Comparison of ENCODE assay signal across 8 mouse cellular contexts in the genomic region with DNA sequence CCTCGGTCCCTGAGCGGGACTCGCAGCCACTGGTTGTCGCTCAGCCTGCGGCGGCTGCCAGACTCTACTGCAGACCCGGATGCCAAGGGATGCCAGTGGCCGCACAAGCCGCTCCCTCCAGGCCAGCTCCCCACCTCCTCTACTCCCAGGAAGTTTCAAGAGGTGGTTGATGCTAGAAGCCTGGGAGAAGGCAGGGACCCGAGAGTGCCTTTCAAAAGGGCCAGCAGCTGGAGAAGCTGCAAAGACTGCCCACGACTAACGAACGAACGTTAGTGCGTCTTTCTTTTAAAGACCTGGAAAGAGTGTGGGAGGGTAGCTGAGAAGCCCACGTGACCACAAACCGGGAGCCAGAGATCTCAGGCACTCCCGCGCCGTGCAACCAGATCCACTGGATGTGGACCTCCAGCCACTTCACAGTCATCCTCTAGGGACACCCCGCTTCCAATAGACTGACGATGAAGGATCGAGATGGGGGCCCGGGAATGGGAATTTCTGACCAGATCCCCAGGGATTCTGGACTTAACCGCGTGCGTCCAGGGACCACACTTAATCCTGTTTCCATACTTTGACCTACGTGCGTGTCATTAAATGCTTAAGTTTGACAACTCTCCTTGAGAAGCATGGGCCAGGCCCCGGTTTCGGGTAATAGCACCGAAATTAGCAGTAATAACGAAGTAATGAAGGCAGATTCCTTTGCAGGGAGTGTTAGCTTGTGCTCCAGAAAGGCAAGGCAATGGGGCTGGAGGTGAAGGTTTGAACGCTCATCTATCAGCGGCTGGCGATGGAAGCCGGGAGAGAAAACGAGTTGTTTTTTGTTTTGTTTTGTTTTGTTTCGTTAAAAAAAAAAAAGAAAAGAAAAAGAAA. TPM values are rescaled to one million over a fixed set of nuclear protein-coding genes. Genes with fewer than 3 reads are reported as not detected.
DNase-seq lines count a peak whose midpoint lies in the region; ATAC-seq and TF ChIP-seq lines count a peak whose summit lies in the region.

Gene Esr2 (minus strand): TSS at position 260 of the 864 bp plus-strand sequence.

- H3K27me3 ChIP-seq in embryonic facial prominence, embryonic 10.5 days (replicated peaks; ENCODE audit: low read depth, poor library complexity, severe bottlenecking): peaks cover 28% of the 10 kb centered on the region
- peaks cover 22% of the 10 kb centered on the region for H3K27me3 ChIP-seq in hindbrain, embryonic 10.5 days (ENCODE audit: insufficient read depth, poor library complexity, severe bottlenecking)
- peaks cover 15% of the 10 kb centered on the region for H3K27me3 ChIP-seq in liver, embryonic 14.5 days (ENCODE audit: control insufficient read depth, insufficient read depth, low read length)
- H3K27me3 ChIP-seq in myocyte (ENCODE audit: control insufficient read depth, insufficient read depth, insufficient read length): no peaks in the 10 kb centered on the region

- no peak within 1 kb of the TSS for H3ac ChIP-seq in myocyte (ENCODE audit: control insufficient read depth, insufficient read length)

- H3K4me3 ChIP-seq in embryonic facial prominence, embryonic 10.5 days: peak within 1 kb of the TSS; percentile 58
- peak within 1 kb of the TSS; percentile 60 for H3K4me3 ChIP-seq in hindbrain, embryonic 10.5 days
- H3K4me3 ChIP-seq in liver, embryonic 14.5 days (ENCODE audit: insufficient read depth in 1 of 2, low read depth in 2 of 2, low read length in 2 of 2): peak within 1 kb of the TSS; percentile 30 to 42
- peak within 1 kb of the TSS; percentile 7 for H3K4me3 ChIP-seq in myocyte

- intact Hi-C loops in gastrocnemius, postnatal 14 days (cut with DNase I; ENCODE audit: low total_unique reads): no loop called here

- H3K9me3 ChIP-seq in embryonic facial prominence, embryonic 10.5 days: no peaks in the 10 kb centered on the region
- no peaks in the 10 kb centered on the region for H3K9me3 ChIP-seq in hindbrain, embryonic 10.5 days
- no peaks in the 10 kb centered on the region for H3K9me3 ChIP-seq in liver, embryonic 14.5 days (ENCODE audit: control insufficient read depth, low read length)

- no peak within 1 kb of the TSS for H3K9ac ChIP-seq in liver, embryonic 14.5 days (replicated peaks)

- ATAC-seq in liver, embryonic 14.5 days (ENCODE audit: insufficient read depth): no peak

- no peak for TF ChIP-seq EP300 in liver, embryonic 14.5 days (IDR thresholded peaks at IDR 0.05; ENCODE audit: low read depth)

- DNase-seq in gastrocnemius, postnatal 14 days: peak; percentile 22
- DNase-seq in gastrocnemius, adult 18-20 months (ENCODE audit: low spot score): no peak
- peak; percentile 67 for DNase-seq in Muller cell, postnatal 12 days (ENCODE audit: inconsistent ontology term)
- DNase-seq in embryonic facial prominence, embryonic 10.5 days (ENCODE audit: low spot score): peak; percentile 70
- peak; percentile 60 for DNase-seq in hindbrain, embryonic 10.5 days (ENCODE audit: low spot score)
- no peak for DNase-seq in liver, embryonic 14.5 days (ENCODE audit: low read depth in 3 of 3, low spot score in 3 of 3)
- no peak for DNase-seq in c-Kit-positive CD71-positive TER-119-positive erythroid progenitor cells, embryonic 14.5 days (ENCODE audit: low spot score)

- H3K36me3 ChIP-seq in embryonic facial prominence, embryonic 10.5 days (replicated peaks): no peaks in the 10 kb centered on the region
- H3K36me3 ChIP-seq in hindbrain, embryonic 10.5 days: no peaks in the 10 kb centered on the region
- H3K36me3 ChIP-seq in liver, embryonic 14.5 days (replicated peaks; ENCODE audit: control insufficient read depth, insufficient read depth, low read depth): no peaks in the 10 kb centered on the region
- no peaks in the 10 kb centered on the region for H3K36me3 ChIP-seq in myocyte (ENCODE audit: control insufficient read depth, insufficient read depth)

- peak within 1 kb of the TSS; percentile 61; the same call in 1 of the 2 replicates for H3K27ac ChIP-seq in embryonic facial prominence, embryonic 10.5 days (replicated peaks)
- peak within 1 kb of the TSS; percentile 40; the same call in 1 of the 2 replicates for H3K27ac ChIP-seq in hindbrain, embryonic 10.5 days
- H3K27ac ChIP-seq in liver, embryonic 14.5 days: no peak within 1 kb of the TSS

- TF ChIP-seq POLR2A in myocyte (IDR thresholded peaks at IDR 0.05; ENCODE audit: insufficient read length, low read depth): no peak

- WGBS in embryonic facial prominence, embryonic 10.5 days: under 1% methylated on average over 39 of the region's 39 CpGs
- under 1% methylated on average over 39 of the region's 39 CpGs for WGBS in hindbrain, embryonic 10.5 days
- WGBS in liver, embryonic 14.5 days (ENCODE audit: insufficient replicate concordance): under 1% methylated on average over 39 of the region's 39 CpGs

- H3K4me2 ChIP-seq in liver, embryonic 14.5 days (ENCODE audit: low read depth): peak within 1 kb of the TSS; percentile 57
- peak within 1 kb of the TSS; percentile 97 for H3K4me2 ChIP-seq in myocyte (ENCODE audit: low read depth)

- H3K4me1 ChIP-seq in embryonic facial prominence, embryonic 10.5 days: peaks cover 12% of the 10 kb centered on the region
- H3K4me1 ChIP-seq in hindbrain, embryonic 10.5 days (replicated peaks): peaks cover 9% of the 10 kb centered on the region
- peaks cover 0 to 1% of the 10 kb centered on the region in 2 experiments; a peak in 1 of 4 replicates for H3K4me1 ChIP-seq in liver, embryonic 14.5 days (replicated peaks; ENCODE audit: control insufficient read depth in 2 of 2, insufficient read depth in 2 of 2, low read length in 1 of 2)

- TF ChIP-seq CTCF in liver, embryonic 14.5 days (IDR thresholded peaks at IDR 0.05; ENCODE audit: low read depth): no peak

- no peaks in the 10 kb centered on the region for H3K79me2 ChIP-seq in myocyte (ENCODE audit: control insufficient read depth, insufficient read depth)

TF ChIP-seq in myocyte, 11 proteins besides CTCF, POLR2A, EP300 and RAD21:
- no peak for TF ChIP-seq REST (IDR thresholded peaks at IDR 0.05; ENCODE audit: insufficient read depth, insufficient read length)
- TF ChIP-seq E2F4 (IDR thresholded peaks at IDR 0.05; ENCODE audit: insufficient read depth): no peak
- no peak for TF ChIP-seq CEBPB (IDR thresholded peaks at IDR 0.05; ENCODE audit: insufficient read depth, poor library complexity, severe bottlenecking)
- TF ChIP-seq USF1 (IDR thresholded peaks at IDR 0.05; ENCODE audit: low read depth): peak; percentile 79
- TF ChIP-seq MAX (IDR thresholded peaks at IDR 0.05; ENCODE audit: low read depth): no peak
- no peak for TF ChIP-seq SRF (IDR thresholded peaks at IDR 0.05; ENCODE audit: control insufficient read depth, insufficient read length, low read depth)
- no peak for TF ChIP-seq MYOD1 (IDR thresholded peaks at IDR 0.05; ENCODE audit: control insufficient read depth in 1 of 3, insufficient read length in 2 of 3, low read depth in 2 of 3)

RNA-seq across cellular contexts. Expression of gene Esr2, which starts in this region (rescaled TPM):
- not detected for total RNA-seq in gastrocnemius, postnatal 14 days (2021)
- under 1 TPM in 1 of 2 experiments, not detected in 1; 0.11 TPM for total RNA-seq in gastrocnemius, adult 18-20 months (2021)
- polyA plus RNA-seq in embryonic facial prominence, embryonic 10.5 days (2016; fragmentation: Nextera tagmentation; extraction: Ambion mirVana): 0.20 and 0.29 TPM in 2 replicates
- 0.07 and 0.24 TPM in 2 replicates for polyA plus RNA-seq in hindbrain, embryonic 10.5 days (2016; fragmentation: Nextera tagmentation; extraction: Ambion mirVana)
- 0.01 TPM in 1 of 2 replicates, not detected in the other for polyA plus RNA-seq in liver, embryonic 14.5 days (2012; rRNA removed)
- polyA plus RNA-seq in liver, embryonic 14.5 days (2014; fragmentation: Nextera tagmentation; extraction: Ambion mirVana): not detected in 2 replicates
- polyA plus RNA-seq in myocyte (2012; fragmentation: generic; extraction: Trizol): 0.02 TPM

Comparison
In these comparisons a context has a peak if more than half of its experiments do, and no peak if none do; other contexts are left out.
1. Peak in DNase-seq in gastrocnemius, postnatal 14 days; RNA of the gene not detected or under 1 TPM.
2. Peak in DNase-seq, H3K4me3 ChIP-seq and H3K27ac ChIP-seq in embryonic facial prominence, embryonic 10.5 days; RNA of the gene not detected or under 1 TPM.
3. Peak in DNase-seq, H3K4me3 ChIP-seq and H3K27ac ChIP-seq in hindbrain, embryonic 10.5 days; RNA of the gene not detected or under 1 TPM.
4. H3K4me3 ChIP-seq: peak in every context shown above with its lines; median percentile 60 in hindbrain, embryonic 10.5 days; 58 in embryonic facial prominence, embryonic 10.5 days; 36 in liver, embryonic 14.5 days; 7 in myocyte.